35 mouse cellular contexts compared by ENCODE assay signal in the genomic region with DNA sequence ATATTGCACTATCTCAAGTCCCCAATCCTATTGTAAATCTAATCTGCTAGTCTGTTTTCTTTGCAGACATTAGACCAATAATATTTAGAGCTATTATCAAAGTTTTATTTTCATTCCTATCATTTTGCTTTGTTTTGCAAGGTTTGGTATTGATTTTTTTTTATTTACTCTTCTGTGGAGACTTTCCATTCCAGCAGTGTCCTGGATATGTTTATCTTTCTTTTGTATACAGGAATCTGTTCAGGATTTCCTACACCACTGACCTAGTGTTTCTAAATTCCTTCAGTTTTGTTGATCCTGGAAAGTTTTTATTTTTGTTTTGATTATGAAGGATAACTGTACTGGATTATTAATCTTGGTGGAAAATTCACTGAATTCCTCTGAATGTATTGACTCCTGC.
"Had no signal": no experiment of that assay in that cellular context is flagged by ENCODE, and none has a peak within 500 bp of the region (broad histone marks: within the 10 kb centered on the region; RNA-seq: fewer than 3 reads in every experiment).

No protein-coding gene starts in this region.

- ATAC-seq: hindbrain, embryonic 16.5 days; hindbrain, postnatal 0 days; inflammation-experienced regulatory T-cells, adult 6 months; intestine, embryonic 15.5 days; intestine, embryonic 16.5 days; intestine, postnatal 0 days had no signal

- H3K4me3 ChIP-seq: heart, adult 2 months; heart, embryonic 10.5 days; heart, embryonic 12.5 days; heart, embryonic 13.5 days; heart, embryonic 15.5 days; hindbrain, embryonic 10.5 days; hindbrain, embryonic 12.5 days; hindbrain, embryonic 13.5 days; hindbrain, embryonic 15.5 days; intestine, embryonic 15.5 days; kidney, embryonic 15.5 days; layer of hippocampus, adult 2 months had no signal

- H3K4me2 ChIP-seq: heart, embryonic 11.5 days; heart, embryonic 12.5 days; heart, embryonic 13.5 days; heart, embryonic 15.5 days; hindbrain, embryonic 12.5 days; hindbrain, embryonic 13.5 days; hindbrain, embryonic 14.5 days; hindbrain, embryonic 15.5 days; intestine, embryonic 15.5 days; kidney, embryonic 15.5 days had no signal

- H3K4me1 ChIP-seq: heart, embryonic 10.5 days; heart, embryonic 12.5 days; heart, embryonic 13.5 days; heart, embryonic 15.5 days; hindbrain, embryonic 10.5 days; hindbrain, embryonic 12.5 days; hindbrain, embryonic 13.5 days; hindbrain, embryonic 15.5 days; intestine, embryonic 15.5 days; kidney, embryonic 15.5 days had no signal

- H3K27ac ChIP-seq: heart, adult 2 months; heart, embryonic 10.5 days; heart, embryonic 13.5 days; heart, embryonic 15.5 days; hindbrain, embryonic 10.5 days; hindbrain, embryonic 12.5 days; hindbrain, embryonic 13.5 days; hindbrain, embryonic 14.5 days; hindbrain, embryonic 15.5 days; hindbrain, postnatal 0 days; intestine, embryonic 15.5 days; kidney, embryonic 15.5 days; kidney, postnatal 0 days; layer of hippocampus, adult 2 months had no signal

- DNase-seq: heart, adult 2 months; heart, postnatal 10 days; heart, postnatal 14 days; heart, postnatal 36 days; heart, postnatal 4 days; kidney, adult 11 months; kidney, adult 18-20 months; kidney, adult 2 months; kidney, adult 8-10 months; kidney, adult 9 months; kidney, postnatal 10 days; kidney, postnatal 14 days; kidney, postnatal 25 days; kidney, postnatal 36 days; kidney, postnatal 4 days; layer of hippocampus, adult 9-11 months had no signal

- H3K27me3 ChIP-seq: heart, embryonic 12.5 days; heart, embryonic 13.5 days; heart, embryonic 15.5 days; hindbrain, embryonic 12.5 days; hindbrain, embryonic 13.5 days; hindbrain, embryonic 15.5 days; intestine, embryonic 15.5 days; kidney, embryonic 15.5 days had no signal

- H3K9me3 ChIP-seq: heart, embryonic 10.5 days; heart, embryonic 12.5 days; heart, embryonic 13.5 days; heart, embryonic 15.5 days; hindbrain, embryonic 10.5 days; hindbrain, embryonic 12.5 days; hindbrain, embryonic 13.5 days; hindbrain, embryonic 15.5 days; intestine, embryonic 15.5 days; kidney, embryonic 15.5 days had no signal

- H3K9ac ChIP-seq: heart, embryonic 12.5 days; heart, embryonic 13.5 days; heart, embryonic 15.5 days; hindbrain, embryonic 12.5 days; hindbrain, embryonic 13.5 days; hindbrain, embryonic 14.5 days; hindbrain, embryonic 15.5 days; intestine, embryonic 15.5 days; kidney, embryonic 15.5 days had no signal

- H3K36me3 ChIP-seq: heart, embryonic 10.5 days; heart, embryonic 12.5 days; heart, embryonic 13.5 days; heart, embryonic 15.5 days; hindbrain, embryonic 10.5 days; hindbrain, embryonic 12.5 days; hindbrain, embryonic 13.5 days; hindbrain, embryonic 15.5 days; intestine, embryonic 15.5 days; kidney, embryonic 15.5 days had no signal
